Mouse (Mus musculus) hindbrain, embryonic 10.5 days (tissue): ENCODE results near the gene Tmem41a. TPM values are rescaled to one million over a fixed set of nuclear protein-coding genes. Genes with fewer than 3 reads are reported as not detected.

Experiments used
- polyA plus RNA-seq: library from polyadenylated mRNA; unstranded; fragments of >200 nt; fragmentation: Nextera tagmentation; extraction: Ambion mirVana; gene quantifications from 2 replicates; pipeline ENCODE4 v1.2.1, GENCODE M21; 2016

Tmem41a gene
- polyA plus RNA-seq, 1 experiment from 2014 or later, result 38.9 TPM

Other genes starting within 250 kb of the Tmem41a start
- 1.5 and 1.7 TPM in 2 replicates for gene Ehhadh, start 159.7 kb downstream of the Tmem41a start, polyA plus RNA-seq
- gene Map3k13, start 153.2 kb downstream of the Tmem41a start, polyA plus RNA-seq, result 2.7 and 4.1 TPM in 2 replicates
- gene Liph, start 48.1 kb upstream of the Tmem41a start, polyA plus RNA-seq, result 0.50 and 0.51 TPM in 2 replicates
- gene Senp2, start 61.9 kb upstream of the Tmem41a start, polyA plus RNA-seq, result 51.9 and 65.2 TPM in 2 replicates
- gene Igf2bp2, start 215.7 kb upstream of the Tmem41a start, polyA plus RNA-seq, result 141 and 165 TPM in 2 replicates